Mouse (Mus musculus): ENCODE measurements around the gene Bhmt2. TPM values are rescaled to one million over a fixed set of nuclear protein-coding genes. Genes with fewer than 3 reads are reported as not detected.

The Bhmt2 gene
- total RNA-seq (2023) = not detected

GRCm38 (mm10) chr13:93674131-93674561, at the start of gene Bhmt2, which contains the start of gene Dmgdh:
Gene Bhmt2 (minus strand): TSS chr13:93674302.
Gene Dmgdh (plus strand): TSS chr13:93674433.

GRCm38 (mm10) chr13:93637282-93638245, 36.5 kb downstream of the Bhmt2 start, which contains the start of gene Bhmt:
Gene Bhmt (minus strand): TSS chr13:93637961.

Other genes starting within 250 kb of the Bhmt2 start
- 94.9 TPM for gene Jmy, start 174.5 kb downstream of the Bhmt2 start, total RNA-seq (2023)
- 0.64 TPM for gene Bhmt, start 36.3 kb downstream of the Bhmt2 start, total RNA-seq (2023)
- not detected for gene Dmgdh, start 131 bp upstream of the Bhmt2 start, total RNA-seq (2023)
- gene Arsb, start 97.3 kb upstream of the Bhmt2 start, total RNA-seq (2023) = 8.2 TPM